In genomic region chr5:3374763-3375162, GRCm38 (mm10) we compare ENCODE assay signal across 26 mouse cellular contexts.
"Had no signal": no experiment of that assay in that cellular context is flagged by ENCODE, and none has a peak within 500 bp of the region (broad histone marks: within the 10 kb centered on the region; RNA-seq: fewer than 3 reads in every experiment).

No protein-coding gene starts in this region.

- H3K4me3 ChIP-seq: gastrocnemius, adult 2 months; heart, adult 2 months; heart, embryonic 10.5 days; heart, embryonic 12.5 days; heart, embryonic 15.5 days; hindbrain, embryonic 10.5 days; hindbrain, embryonic 12.5 days; kidney, embryonic 15.5 days; layer of hippocampus, adult 2 months; left cerebral cortex, adult 2 months; limb, embryonic 13.5 days; limb, embryonic 15.5 days; liver, embryonic 12.5 days had no signal

- DNase-seq: gastrocnemius, adult 2 months; gastrocnemius, postnatal 10 days; gastrocnemius, postnatal 25 days; heart, adult 2 months; heart, postnatal 4 days; kidney, adult 11 months; kidney, adult 2 months; kidney, adult 9 months; kidney, postnatal 10 days; kidney, postnatal 25 days; kidney, postnatal 4 days had no signal

- H3K9me3 ChIP-seq: heart, embryonic 10.5 days; heart, embryonic 12.5 days; heart, embryonic 15.5 days; hindbrain, embryonic 10.5 days; hindbrain, embryonic 12.5 days; kidney, embryonic 15.5 days; limb, embryonic 13.5 days; limb, embryonic 15.5 days; liver, embryonic 12.5 days had no signal

- H3K9ac ChIP-seq: heart, embryonic 12.5 days; heart, embryonic 15.5 days; hindbrain, embryonic 12.5 days; hindbrain, embryonic 14.5 days; kidney, embryonic 15.5 days; limb, embryonic 13.5 days; limb, embryonic 15.5 days; liver, embryonic 12.5 days; liver, embryonic 14.5 days had no signal

- H3K4me2 ChIP-seq: heart, embryonic 12.5 days; heart, embryonic 15.5 days; hindbrain, embryonic 12.5 days; hindbrain, embryonic 14.5 days; kidney, embryonic 15.5 days; limb, embryonic 13.5 days; limb, embryonic 15.5 days; liver, embryonic 12.5 days had no signal

- ATAC-seq: hindbrain, embryonic 16.5 days; intestine, embryonic 16.5 days; liver, embryonic 12.5 days had no signal

- H3K4me1 ChIP-seq: hindbrain, embryonic 10.5 days; hindbrain, embryonic 12.5 days; kidney, embryonic 15.5 days had no signal

- H3K36me3 ChIP-seq: heart, embryonic 10.5 days; heart, embryonic 12.5 days; heart, embryonic 15.5 days; hindbrain, embryonic 10.5 days; hindbrain, embryonic 12.5 days; kidney, embryonic 15.5 days; limb, embryonic 13.5 days; limb, embryonic 15.5 days; liver, embryonic 12.5 days had no signal

- H3K27ac ChIP-seq: gastrocnemius, adult 2 months; heart, adult 2 months; heart, embryonic 10.5 days; heart, embryonic 15.5 days; hindbrain, embryonic 10.5 days; hindbrain, embryonic 12.5 days; hindbrain, embryonic 14.5 days; kidney, embryonic 15.5 days; layer of hippocampus, adult 2 months; left cerebral cortex, adult 2 months; limb, embryonic 13.5 days; limb, embryonic 15.5 days; liver, embryonic 12.5 days; liver, embryonic 14.5 days had no signal

- H3K27me3 ChIP-seq: heart, embryonic 12.5 days; heart, embryonic 15.5 days; hindbrain, embryonic 12.5 days; kidney, embryonic 15.5 days; limb, embryonic 13.5 days; limb, embryonic 15.5 days; liver, embryonic 12.5 days had no signal
